Mouse (Mus musculus) liver, adult 2 months (tissue): Measurements from ENCODE around the gene Cct8. TPM values are rescaled to one million over a fixed set of nuclear protein-coding genes. Genes with fewer than 3 reads are reported as not detected.

ENCODE experiments used
- DNase-seq: peaks from one replicate; pipeline ENCODE4 v3.0.0-alpha.2; 2011; ENCODE audit warnings: low read depth, low spot score; ENCODE audit errors: extremely low read depth
- H3K27ac ChIP-seq: fragments of 200-500 bp; replicated peaks from 2 replicates; pipeline ENCODE4 v1.5.1; 2012; ENCODE audit warnings: low read depth, mild to moderate bottlenecking, control low read depth, inconsistent platforms, low read length; ENCODE audit not compliant: insufficient read depth
- H3K27me3 ChIP-seq: fragments of 200-500 bp; 2 replicates; pipeline ENCODE4 v1.6.1; 2012; ENCODE audit warnings: mild to moderate bottlenecking, moderate library complexity, low read length, inconsistent platforms; ENCODE audit not compliant: control insufficient read depth, insufficient read depth
- H3K36me3 ChIP-seq: fragments of 200-500 bp; 2 replicates; pipeline ENCODE4 v1.6.1; 2012; ENCODE audit warnings: low read length, inconsistent platforms; ENCODE audit not compliant: control insufficient read depth, insufficient read depth
- H3K4me1 ChIP-seq: fragments of 200-500 bp; 2 replicates; pipeline ENCODE4 v1.6.1; 2011; ENCODE audit warnings: low read length; ENCODE audit not compliant: control insufficient read depth, insufficient read depth
- H3K4me3 ChIP-seq: fragments of 200-500 bp; 2 replicates; pipeline ENCODE4 v1.5.1; 2011; ENCODE audit warnings: low read depth, mild to moderate bottlenecking, control low read depth, low read length, moderate library complexity; ENCODE audit not compliant: insufficient read depth
- H3K79me2 ChIP-seq: fragments of 200-500 bp; 2 replicates; pipeline ENCODE4 v1.6.1; 2012; ENCODE audit warnings: inconsistent platforms, mild to moderate bottlenecking, low read length, moderate library complexity; ENCODE audit not compliant: control insufficient read depth, insufficient read depth
- H3K9ac ChIP-seq: fragments of 200-500 bp; 2 replicates; pipeline ENCODE4 v1.6.1; 2012; ENCODE audit warnings: low read depth, mild to moderate bottlenecking, control low read depth, inconsistent platforms, low read length
- CTCF ChIP-seq: fragments of 200-500 bp; IDR thresholded peaks from 2 replicates; pipeline ENCODE4 v1.5.1; 2011; ENCODE audit warnings: low read depth, low read length, control low read depth
- POLR2A ChIP-seq: fragments of 200-500 bp; IDR thresholded peaks from 2 replicates; pipeline ENCODE4 v1.6.1; 2011; ENCODE audit warnings: low read length, control low read depth; ENCODE audit not compliant: insufficient read depth; ENCODE audit errors: extremely low read depth
- WGBS: fragments of 180-500 bp; shearing (Covaris S2); methylation state at CpG from one replicate; pipeline ENCODE4 v1.1.7; 2018; 5-methylcytosine and 5-hydroxymethylcytosine counted together
- polyA plus RNA-seq: library from polyadenylated mRNA; depleted of rRNA; stranded (reverse); fragments of >200 nt; gene quantifications from 2 replicates; pipeline ENCODE4 v1.2.3, GENCODE M21; 2012; rRNA removed
- total RNA-seq: library from RNA; depleted of rRNA; stranded (reverse); fragments of >200 nt; gene quantifications from 2 replicates; pipeline ENCODE4 v1.2.3, GENCODE M21; 2014; rRNA removed

Gene Cct8
- total RNA-seq (106 and 121 TPM in 2 replicates), polyA plus RNA-seq (22.5 and 24.9 TPM in 2 replicates)

- peak within 1 kb of the TSS; percentile 94 for H3K27ac ChIP-seq
- H3K4me1 ChIP-seq = peaks cover 10% of the 10 kb centered on the region; the same call in 1 of the 2 replicates
- H3K79me2 ChIP-seq = peaks cover 14% of the 10 kb centered on the region; the same call in 1 of the 2 replicates
- peak; percentile 97 for DNase-seq
- H3K4me3 ChIP-seq = peak within 1 kb of the TSS; percentile 98
- peaks cover 24% of the 10 kb centered on the region for H3K36me3 ChIP-seq
- TF ChIP-seq POLR2A = peak; percentile 83
- TF ChIP-seq CTCF = no peak
- H3K9ac ChIP-seq = peak within 1 kb of the TSS; percentile 99
- under 1% methylated on average over 48 of the region's 48 CpGs for WGBS
- no peaks in the 10 kb centered on the region for H3K27me3 ChIP-seq
Measured at GRCm38 (mm10) chr16:87495716-87496447, at the start of gene Cct8. Gene Cct8, minus strand, starts transcription at chr16:87495873.

- TF ChIP-seq POLR2A (no peak), CTCF (no peak)
- no peaks in the 10 kb centered on the region for H3K27me3 ChIP-seq
- no peak for DNase-seq
- no peaks in the 10 kb centered on the region for H3K79me2 ChIP-seq
- H3K4me3 ChIP-seq = no peak overlapping the region
- H3K9ac ChIP-seq = no peak overlapping the region
- WGBS = 80% methylated on average over 10 of the region's 10 CpGs
- no peak overlapping the region for H3K27ac ChIP-seq
- H3K36me3 ChIP-seq = no peaks in the 10 kb centered on the region
- peaks cover 8% of the 10 kb centered on the region for H3K4me1 ChIP-seq
Measured at GRCm38 (mm10) chr16:87528755-87529154, 33.1 kb upstream of the Cct8 start.

GRCm38 (mm10) chr16:87527553-87528249, 32.0 kb upstream of the Cct8 start:
- H3K4me3 ChIP-seq = no peak overlapping the region
- no peak overlapping the region for H3K9ac ChIP-seq
- H3K27me3 ChIP-seq = no peaks in the 10 kb centered on the region
- WGBS = 82% methylated on average over 8 of the region's 8 CpGs
- H3K27ac ChIP-seq = no peak overlapping the region
- DNase-seq = no peak
- TF ChIP-seq POLR2A (no peak), CTCF (no peak)
- no peaks in the 10 kb centered on the region for H3K79me2 ChIP-seq
- H3K36me3 ChIP-seq = no peaks in the 10 kb centered on the region
- peaks cover 8% of the 10 kb centered on the region for H3K4me1 ChIP-seq

GRCm38 (mm10) chr16:87524228-87524627, 28.6 kb upstream of the Cct8 start:
- Histone ChIP-seq H3K79me2 (no peaks in the 10 kb centered on the region), H3K36me3 (no peaks in the 10 kb centered on the region), H3K4me1 (peaks cover 8% of the 10 kb centered on the region), H3K27me3 (no peaks in the 10 kb centered on the region), H3K4me3 (no peak overlapping the region), H3K27ac (no peak overlapping the region), H3K9ac (no peak overlapping the region)
- WGBS = 30% methylated on average over 5 of the region's 5 CpGs
- DNase-seq = peak; percentile 82
- no peak for TF ChIP-seq CTCF
- no peak for TF ChIP-seq POLR2A

GRCm38 (mm10) chr16:87512331-87512730, 16.7 kb upstream of the Cct8 start:
- Histone ChIP-seq H3K4me1 (no peaks in the 10 kb centered on the region), H3K27ac (no peak overlapping the region), H3K79me2 (no peaks in the 10 kb centered on the region), H3K36me3 (no peaks in the 10 kb centered on the region), H3K27me3 (no peaks in the 10 kb centered on the region), H3K4me3 (no peak overlapping the region), H3K9ac (no peak overlapping the region)
- TF ChIP-seq POLR2A (no peak), CTCF (no peak)
- DNase-seq = peak; percentile 74
- 69% methylated on average over 14 of the region's 14 CpGs for WGBS

- no peaks in the 10 kb centered on the region for H3K79me2 ChIP-seq
- no peak for DNase-seq
- no peak for TF ChIP-seq CTCF
- no peak for TF ChIP-seq POLR2A
- H3K4me1 ChIP-seq = no peaks in the 10 kb centered on the region
- H3K9ac ChIP-seq = no peak overlapping the region
- no peak overlapping the region for H3K27ac ChIP-seq
- no peaks in the 10 kb centered on the region for H3K27me3 ChIP-seq
- 83% methylated on average over 5 of the region's 5 CpGs for WGBS
- no peak overlapping the region for H3K4me3 ChIP-seq
- H3K36me3 ChIP-seq = no peaks in the 10 kb centered on the region
Measured at GRCm38 (mm10) chr16:87511706-87512105, 16.0 kb upstream of the Cct8 start.
